Mouse (Mus musculus) heart, embryonic 16.5 days (tissue): ENCODE data around the gene Sppl2c. TPM values are rescaled to one million over a fixed set of nuclear protein-coding genes. Genes with fewer than 3 reads are reported as not detected.

ENCODE experiments used
- ATAC-seq: fragments of 200-750 bp; cut with Nextera tagmentation; replicated peaks from 2 replicates; pipeline ENCODE4 v1.8.0; 2017; ENCODE audit warnings: moderate number of reproducible peaks; ENCODE audit not compliant: insufficient read depth, low FRiP score; ENCODE audit errors: extremely low read depth
- H3K27ac ChIP-seq: fragments of 300-500 bp; sonication (generic); 2 replicates; pipeline ENCODE4 v1.5.1; 2014; ENCODE audit warnings: mild to moderate bottlenecking, low read length, control low read depth, moderate library complexity
- H3K27me3 ChIP-seq: fragments of 300-500 bp; sonication (generic); 2 replicates; pipeline ENCODE4 v1.6.1; 2014; ENCODE audit warnings: low read length, mixed read lengths; ENCODE audit not compliant: control insufficient read depth, insufficient read depth
- H3K36me3 ChIP-seq: fragments of 300-500 bp; sonication (generic); 2 replicates; pipeline ENCODE4 v1.6.1; 2014; ENCODE audit not compliant: control insufficient read depth, insufficient read depth
- H3K4me1 ChIP-seq: fragments of 300-500 bp; sonication (generic); 2 replicates; pipeline ENCODE4 v1.6.1; 2014; ENCODE audit warnings: low read length, mixed read lengths; ENCODE audit not compliant: control insufficient read depth, insufficient read depth
- H3K4me2 ChIP-seq: fragments of 300-500 bp; sonication (generic); 2 replicates; pipeline ENCODE4 v1.6.1; 2014; ENCODE audit warnings: low read depth, mild to moderate bottlenecking, control low read depth, low read length
- H3K4me3 ChIP-seq: fragments of 300-500 bp; sonication (generic); 2 replicates; pipeline ENCODE4 v1.5.1; 2014; ENCODE audit warnings: mild to moderate bottlenecking, control low read depth, low read length
- H3K9ac ChIP-seq: fragments of 300-500 bp; sonication (generic); 2 replicates; pipeline ENCODE4 v1.6.1; 2014; ENCODE audit warnings: low read length, control low read depth
- H3K9me3 ChIP-seq: fragments of 300-500 bp; sonication (generic); replicated peaks from 2 replicates; pipeline ENCODE4 v1.6.1; 2016; ENCODE audit warnings: low read length; ENCODE audit not compliant: control insufficient read depth
- WGBS: fragments of 180-500 bp; shearing (Covaris S2); extraction: QIAGEN DNeasy Blood & Tissue Kit; methylation state at CpG from one replicate; pipeline ENCODE4 v1.1.7; 2014; 5-methylcytosine and 5-hydroxymethylcytosine counted together
- polyA plus RNA-seq: library from polyadenylated mRNA; unstranded; fragments of >200 nt; fragmentation: Nextera tagmentation; extraction: Ambion mirVana; gene quantifications from 2 replicates; pipeline ENCODE4 v1.2.1, GENCODE M21; 2015

The Sppl2c gene
- polyA plus RNA-seq, 1 experiment from 2014 or later = not detected

DNA sequence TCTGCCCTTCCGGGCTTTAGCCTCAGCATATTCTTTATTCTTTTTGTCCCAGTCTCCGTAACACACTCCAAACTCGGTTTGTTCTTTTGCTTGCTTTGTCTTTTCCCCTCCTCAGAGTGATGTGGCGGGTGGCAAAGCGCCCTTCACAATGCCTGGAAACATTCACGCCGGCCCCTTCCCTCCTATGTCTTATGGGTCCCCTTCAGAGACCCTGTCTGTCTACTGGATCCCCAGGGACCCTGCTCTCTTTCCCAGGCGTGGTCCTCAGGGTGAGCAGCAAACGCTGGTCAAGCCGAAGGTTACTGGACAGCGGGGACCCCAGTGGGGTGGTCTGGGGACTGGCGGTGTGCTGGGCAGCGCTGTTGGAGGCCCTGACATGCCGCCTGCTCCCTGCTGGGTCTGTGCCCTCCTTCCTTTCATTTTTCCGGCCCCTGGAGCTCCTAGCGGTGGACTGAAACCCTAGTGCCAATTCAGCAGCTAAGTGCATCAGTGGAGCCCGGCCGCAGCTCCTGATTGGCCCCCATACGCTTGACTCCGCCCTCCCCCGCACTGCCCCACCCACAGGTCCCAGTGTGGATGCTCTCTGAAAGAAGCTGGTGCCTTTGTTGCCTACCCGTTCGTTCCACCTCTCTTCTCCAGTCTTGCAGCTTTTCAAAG lies 28.4 kb upstream of the Sppl2c start:
- Histone ChIP-seq H3K4me2 (peak overlapping the region; percentile 52), H3K4me1 (peaks cover 5% of the 10 kb centered on the region; the same call in 1 of the 2 replicates), H3K36me3 (no peaks in the 10 kb centered on the region), H3K9me3 (no peaks in the 10 kb centered on the region), H3K4me3 (peak overlapping the region; percentile 20), H3K9ac (no peak overlapping the region), H3K27me3 (peaks cover 38% of the 10 kb centered on the region), H3K27ac (no peak overlapping the region)
- no peak; the same call in 1 of the 2 replicates for ATAC-seq
- 8% methylated on average over 23 of the region's 23 CpGs for WGBS

DNA sequence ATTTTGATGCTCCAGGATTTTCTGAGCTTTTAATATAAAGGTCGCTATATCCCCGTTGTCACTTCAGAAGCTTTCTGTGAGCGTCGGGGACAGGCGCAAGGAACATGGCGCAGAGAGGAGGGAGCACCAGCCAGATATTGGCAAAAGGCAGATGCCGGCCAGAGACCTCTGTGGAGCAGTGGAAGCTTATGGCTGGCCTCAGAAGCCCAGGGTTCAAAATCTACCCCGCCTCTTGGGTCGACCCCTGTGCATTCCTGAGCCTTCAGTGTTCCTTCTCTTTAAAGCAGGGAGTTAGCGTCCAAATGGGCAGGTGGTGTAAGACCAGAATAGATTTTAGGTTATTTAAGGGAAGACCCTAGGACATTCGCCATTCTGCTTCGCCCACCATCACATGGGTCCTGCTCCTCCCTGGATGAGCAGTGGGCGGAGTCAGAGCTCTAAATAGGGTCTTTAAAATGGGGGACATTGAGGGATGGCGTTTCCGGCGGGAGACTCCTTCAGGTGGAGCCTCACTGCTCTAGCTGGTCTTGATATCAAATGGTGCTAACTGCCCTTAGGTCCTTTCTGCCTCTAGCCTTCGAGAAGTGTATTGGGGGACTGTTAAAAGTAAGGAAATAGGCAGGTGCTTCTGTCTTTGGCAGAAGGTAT lies 27.7 kb upstream of the Sppl2c start:
- no peak overlapping the region for H3K9ac ChIP-seq
- H3K4me3 ChIP-seq = peak overlapping the region; percentile 20
- H3K4me2 ChIP-seq = peak overlapping the region; percentile 52
- H3K9me3 ChIP-seq = no peaks in the 10 kb centered on the region
- no peaks in the 10 kb centered on the region for H3K36me3 ChIP-seq
- H3K27ac ChIP-seq = no peak overlapping the region
- WGBS = 12% methylated on average over 17 of the region's 17 CpGs
- no peak for ATAC-seq
- peaks cover 39% of the 10 kb centered on the region for H3K27me3 ChIP-seq
- peaks cover 5% of the 10 kb centered on the region; the same call in 1 of the 2 replicates for H3K4me1 ChIP-seq

DNA sequence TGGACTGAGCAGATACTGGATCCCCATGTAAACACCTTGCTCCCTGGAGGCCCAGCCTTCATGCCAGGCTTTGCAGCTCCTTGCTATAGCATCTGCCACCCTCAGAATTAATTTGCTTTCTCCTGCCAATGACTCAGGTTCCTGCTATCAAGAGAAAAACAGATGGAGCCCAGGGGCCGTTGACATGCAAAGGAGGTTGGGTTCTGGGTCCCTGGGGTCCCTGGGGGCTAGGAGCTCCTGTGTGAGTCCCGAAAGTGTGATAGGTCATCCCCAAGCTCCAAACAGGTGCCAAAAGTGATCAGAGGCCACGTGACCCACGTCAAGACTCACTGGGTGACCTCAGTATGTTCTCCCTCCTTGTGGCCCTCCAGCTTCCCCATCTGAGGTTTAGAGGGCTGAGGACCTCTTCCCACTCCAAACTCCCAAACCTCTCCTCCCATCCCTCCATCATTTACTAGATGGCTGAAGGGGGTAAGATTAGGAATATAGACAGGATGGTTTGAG lies 26.3 kb upstream of the Sppl2c start:
- Histone ChIP-seq H3K4me2 (no peak overlapping the region), H3K4me3 (no peak overlapping the region), H3K9ac (no peak overlapping the region), H3K4me1 (peaks cover 5% of the 10 kb centered on the region; the same call in 1 of the 2 replicates), H3K9me3 (no peaks in the 10 kb centered on the region), H3K27me3 (peaks cover 39% of the 10 kb centered on the region), H3K27ac (no peak overlapping the region), H3K36me3 (no peaks in the 10 kb centered on the region)
- ATAC-seq = no peak
- WGBS = 75% methylated on average over 4 of the region's 4 CpGs

DNA sequence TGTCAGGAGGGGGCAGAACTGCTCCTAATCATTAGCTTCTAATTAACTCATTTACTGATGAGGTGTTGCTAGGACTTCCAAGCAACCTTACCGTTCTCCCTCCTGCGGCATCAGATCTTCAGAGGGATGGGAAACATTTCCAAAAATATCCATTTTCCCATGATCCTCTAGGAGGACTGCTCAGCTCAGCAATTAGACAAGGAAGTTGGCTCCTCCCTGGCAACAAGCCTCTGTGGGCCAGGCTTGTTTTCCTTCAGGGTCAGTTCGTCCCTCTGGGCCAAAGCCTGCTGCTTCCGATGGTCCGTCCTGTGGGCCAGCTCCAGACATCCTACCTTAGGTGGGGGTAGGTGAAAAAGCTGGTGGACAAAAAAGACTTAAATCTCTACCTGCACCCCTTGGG lies 25.0 kb upstream of the Sppl2c start:
- no peak for ATAC-seq
- Histone ChIP-seq H3K9ac (no peak overlapping the region), H3K36me3 (no peaks in the 10 kb centered on the region), H3K4me2 (no peak overlapping the region), H3K9me3 (no peaks in the 10 kb centered on the region), H3K27ac (no peak overlapping the region), H3K27me3 (peaks cover 35% of the 10 kb centered on the region), H3K4me1 (peaks cover 5% of the 10 kb centered on the region; the same call in 1 of the 2 replicates), H3K4me3 (no peak overlapping the region)
- 73% methylated on average over 5 of the region's 5 CpGs for WGBS

DNA sequence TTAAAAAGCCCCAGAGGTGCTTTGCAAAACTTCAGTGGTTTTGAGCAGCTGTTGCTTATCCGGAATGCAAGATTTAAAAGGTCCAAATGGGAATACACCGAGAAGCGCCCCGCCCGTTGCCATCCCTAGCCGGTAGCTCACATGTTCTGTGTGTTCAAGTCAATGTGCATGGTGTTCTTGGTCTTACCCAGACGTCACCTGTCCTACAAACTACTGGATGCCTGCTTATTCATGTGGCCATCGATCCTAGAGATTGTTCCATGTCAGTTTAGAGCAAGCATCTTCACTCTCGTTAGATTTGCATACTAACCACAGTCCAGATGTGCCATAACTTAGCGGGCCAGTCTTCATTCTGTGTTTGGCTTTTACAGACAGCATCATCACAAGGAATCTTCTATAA lies 21.9 kb upstream of the Sppl2c start:
- Histone ChIP-seq H3K27me3 (peaks cover 8% of the 10 kb centered on the region), H3K9ac (no peak overlapping the region), H3K4me1 (no peaks in the 10 kb centered on the region), H3K4me2 (no peak overlapping the region), H3K4me3 (no peak overlapping the region), H3K9me3 (no peaks in the 10 kb centered on the region), H3K27ac (no peak overlapping the region), H3K36me3 (no peaks in the 10 kb centered on the region)
- no peak for ATAC-seq
- 86% methylated on average over 10 of the region's 10 CpGs for WGBS

DNA sequence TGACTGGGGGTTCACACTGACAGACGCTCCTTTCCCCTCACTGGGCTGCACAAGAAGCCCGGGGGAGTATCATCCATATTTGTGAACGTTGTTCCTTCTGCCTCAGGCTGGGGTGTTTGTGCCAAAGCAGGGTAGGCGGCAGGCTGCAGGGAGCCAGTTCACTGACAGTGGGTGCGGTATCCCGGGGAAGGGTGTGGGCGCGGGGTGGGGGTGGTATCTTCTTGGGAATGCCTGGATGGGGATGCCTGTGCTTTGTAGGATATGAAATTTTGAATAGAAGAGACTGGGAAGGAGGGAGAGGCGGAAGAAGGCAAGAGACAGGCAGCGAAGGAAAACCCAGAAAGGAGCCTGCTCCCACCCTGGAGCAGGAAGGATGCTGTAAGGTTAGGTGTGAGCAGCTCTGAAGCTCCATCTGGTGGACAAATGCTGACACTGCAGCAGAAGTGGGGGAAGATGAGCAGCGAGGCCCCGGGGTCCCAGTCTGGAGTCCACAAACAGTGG lies 14.8 kb upstream of the Sppl2c start:
- no peak overlapping the region for H3K9ac ChIP-seq
- no peak overlapping the region for H3K4me3 ChIP-seq
- H3K27me3 ChIP-seq = peaks cover 6% of the 10 kb centered on the region; the same call in 1 of the 2 replicates
- H3K36me3 ChIP-seq = no peaks in the 10 kb centered on the region
- no peak for ATAC-seq
- H3K27ac ChIP-seq = no peak overlapping the region
- WGBS = 32% methylated on average over 12 of the region's 12 CpGs
- H3K9me3 ChIP-seq = no peaks in the 10 kb centered on the region
- H3K4me1 ChIP-seq = no peaks in the 10 kb centered on the region
- no peak overlapping the region for H3K4me2 ChIP-seq

DNA sequence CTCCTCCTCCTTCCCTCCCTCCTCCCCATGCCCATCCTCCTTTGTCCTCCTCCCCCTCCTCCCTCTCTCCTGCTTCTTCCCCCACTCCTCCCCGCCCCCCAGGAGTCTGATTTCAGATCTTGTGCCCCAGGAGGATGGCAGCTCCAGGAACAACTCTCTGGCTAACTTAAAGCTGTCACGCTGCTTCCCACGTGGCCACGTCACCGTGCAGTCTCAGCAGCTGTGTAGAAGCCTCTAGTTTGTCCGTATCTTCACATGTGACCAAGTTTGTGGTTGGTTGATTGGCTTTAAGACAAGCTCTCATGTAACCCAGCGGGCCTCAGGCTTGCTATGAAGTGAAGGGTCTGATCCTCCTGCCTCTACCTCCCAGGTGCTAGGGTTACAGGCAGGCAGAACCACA lies 7.2 kb upstream of the Sppl2c start:
- peaks cover 4% of the 10 kb centered on the region for H3K27me3 ChIP-seq
- no peak overlapping the region for H3K4me3 ChIP-seq
- 31% methylated on average over 7 of the region's 7 CpGs for WGBS
- no peaks in the 10 kb centered on the region for H3K9me3 ChIP-seq
- no peak overlapping the region for H3K9ac ChIP-seq
- H3K4me2 ChIP-seq = no peak overlapping the region
- no peaks in the 10 kb centered on the region for H3K36me3 ChIP-seq
- H3K27ac ChIP-seq = no peak overlapping the region
- no peak for ATAC-seq
- H3K4me1 ChIP-seq = no peaks in the 10 kb centered on the region

DNA sequence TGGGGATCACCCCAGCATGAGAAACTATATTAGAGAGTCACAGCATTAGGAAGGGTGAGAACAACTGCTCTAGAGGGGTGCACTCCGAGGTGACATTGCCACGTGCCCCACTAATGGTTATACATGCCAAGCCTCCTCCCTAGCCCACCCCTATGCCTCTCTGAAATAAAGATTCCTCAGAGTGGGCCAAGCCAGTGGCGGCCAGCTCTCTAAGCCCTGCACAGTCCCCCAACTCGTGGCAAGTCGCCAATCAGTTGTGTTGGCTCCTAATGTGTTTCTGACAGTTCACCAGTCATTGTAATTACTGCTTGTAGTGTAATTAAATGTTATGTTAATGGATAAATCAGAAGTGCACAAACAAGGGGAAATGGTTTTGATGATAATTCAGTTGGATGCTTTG lies 6.3 kb upstream of the Sppl2c start:
- Histone ChIP-seq H3K9me3 (no peaks in the 10 kb centered on the region), H3K36me3 (no peaks in the 10 kb centered on the region), H3K27ac (no peak overlapping the region), H3K4me1 (no peaks in the 10 kb centered on the region), H3K4me3 (no peak overlapping the region), H3K4me2 (no peak overlapping the region), H3K9ac (no peak overlapping the region), H3K27me3 (peaks cover 4% of the 10 kb centered on the region)
- 55% methylated on average over 5 of the region's 5 CpGs for WGBS
- no peak for ATAC-seq

DNA sequence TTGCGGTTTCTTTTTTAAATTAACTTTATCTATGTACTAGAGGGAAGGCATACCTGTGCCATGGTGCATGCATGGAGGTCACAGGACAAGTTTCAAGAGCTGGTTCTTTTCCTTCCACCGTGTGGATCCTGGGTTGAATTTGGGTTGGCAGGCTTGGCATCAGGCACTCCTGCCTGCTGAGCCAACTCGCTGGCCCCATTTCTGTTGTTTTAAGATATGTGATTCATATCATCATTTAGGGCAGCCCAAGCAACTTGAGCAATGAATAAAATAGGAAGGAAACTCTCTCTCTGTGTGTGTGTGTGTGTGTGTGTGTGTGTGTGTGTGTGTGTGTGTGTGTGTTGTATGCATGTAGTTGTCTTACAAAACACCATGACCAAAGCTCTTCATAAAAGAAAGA lies 4.0 kb upstream of the Sppl2c start:
- Histone ChIP-seq H3K36me3 (no peaks in the 10 kb centered on the region), H3K27me3 (peaks cover 4% of the 10 kb centered on the region), H3K4me2 (no peak overlapping the region), H3K4me1 (no peaks in the 10 kb centered on the region), H3K27ac (no peak overlapping the region), H3K9ac (no peak overlapping the region), H3K9me3 (no peaks in the 10 kb centered on the region), H3K4me3 (no peak overlapping the region)
- 73% methylated on average over 3 of the region's 3 CpGs for WGBS
- ATAC-seq = no peak
